In the genomic region with DNA sequence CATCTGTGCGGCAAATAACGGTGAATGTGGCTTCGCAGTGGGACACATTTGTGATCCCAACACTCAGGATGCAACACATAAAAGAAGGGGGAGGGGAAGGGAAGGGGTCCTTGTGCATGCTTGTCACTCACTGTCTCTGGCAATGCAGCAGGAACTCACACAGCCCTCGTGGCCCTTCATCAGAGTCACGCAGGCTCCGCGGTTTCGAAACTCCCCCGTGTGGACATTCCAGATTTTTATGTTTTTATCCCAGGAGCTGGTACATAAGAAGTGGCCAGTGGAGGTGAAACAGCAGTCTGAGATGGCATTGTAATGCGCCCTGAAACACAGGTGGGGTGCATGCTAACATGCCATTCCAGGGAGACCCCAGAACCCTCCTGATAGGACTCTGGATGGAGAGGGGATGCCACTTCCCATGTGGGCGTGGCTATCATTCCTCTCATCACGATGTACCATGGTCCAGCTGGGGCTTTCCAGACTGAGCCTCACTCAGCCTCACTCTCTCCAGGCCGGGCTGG, we compare ENCODE assay signal across 9 mouse cellular contexts. TPM values are rescaled to one million over a fixed set of nuclear protein-coding genes. Genes with fewer than 3 reads are reported as not detected.
DNase-seq lines count a peak whose midpoint lies in the region; ATAC-seq and TF ChIP-seq lines count a peak whose summit lies in the region.
"Had no signal": no experiment of that assay in that cellular context is flagged by ENCODE, and none has a peak within 500 bp of the region (broad histone marks: within the 10 kb centered on the region; RNA-seq: fewer than 3 reads in every experiment).

No protein-coding gene starts in this region.

- H3K4me3 ChIP-seq in heart, postnatal 0 days (ENCODE audit: low read depth, low read length) = no peak overlapping the region
- no peak overlapping the region for H3K4me3 ChIP-seq in stomach, embryonic 14.5 days (ENCODE audit: low read depth, low read length)
- no peak overlapping the region for H3K4me3 ChIP-seq in thymus, adult 2 months (ENCODE audit: control insufficient read depth, insufficient read depth, low read length)

- peak; percentile 30 for ATAC-seq in heart, postnatal 0 days (ENCODE audit: insufficient read depth, low read depth)
- no peak; the same call in 1 of the 2 replicates for ATAC-seq in stomach, embryonic 14.5 days (ENCODE audit: insufficient number of reproducible peaks, insufficient read depth, low FRiP score, low read depth)

- no peak for TF ChIP-seq POLR2A in thymus, adult 2 months (IDR thresholded peaks at IDR 0.05; ENCODE audit: control insufficient read depth, extremely low read depth, insufficient read depth, low read length, poor library complexity)

- H3K9ac ChIP-seq in heart, postnatal 0 days (replicated peaks; ENCODE audit: low read depth, low read length) = no peak overlapping the region
- H3K9ac ChIP-seq in stomach, embryonic 14.5 days (replicated peaks; ENCODE audit: low read depth, low read length) = no peak overlapping the region

- peak; percentile 20 for DNase-seq in urinary bladder, postnatal 14 days (ENCODE audit: low spot score)
- DNase-seq in urinary bladder, adult 2 months (ENCODE audit: low spot score) = no peak
- DNase-seq in embryo, embryonic 9.5 days (ENCODE audit: extremely low spot score) = peak; percentile 59
- DNase-seq in heart, postnatal 0 days (ENCODE audit: low spot score) = no peak
- DNase-seq in kidney, postnatal 25 days = peak; percentile 44 to 56
- DNase-seq in lung, postnatal 14 days = peak; percentile 32
- DNase-seq in thymus, adult 2 months = no peak

- H3K4me1 ChIP-seq in heart, postnatal 0 days (ENCODE audit: control insufficient read depth, insufficient read depth) = no peaks in the 10 kb centered on the region
- no peaks in the 10 kb centered on the region for H3K4me1 ChIP-seq in stomach, embryonic 14.5 days (ENCODE audit: control insufficient read depth, insufficient read depth, low read length)
- H3K4me1 ChIP-seq in thymus, adult 2 months (replicated peaks; ENCODE audit: control insufficient read depth, insufficient read depth, low read length) = peaks cover 4% of the 10 kb centered on the region; the same call in 1 of the 2 replicates

- 0 out of 2 replicates have a peak, but pooled peaks cover 1% of the 10 kb centered on the region for H3K27me3 ChIP-seq in heart, postnatal 0 days (ENCODE audit: control insufficient read depth, insufficient read depth, low read length)
- H3K27me3 ChIP-seq in stomach, embryonic 14.5 days (ENCODE audit: control insufficient read depth, insufficient read depth, low read length) = no peaks in the 10 kb centered on the region
- H3K27me3 ChIP-seq in thymus, adult 2 months (ENCODE audit: control insufficient read depth, insufficient read depth, low read length) = no peaks in the 10 kb centered on the region

- H3K9me3 ChIP-seq in heart, postnatal 0 days (replicated peaks; ENCODE audit: control insufficient read depth, low read length) = no peaks in the 10 kb centered on the region
- H3K9me3 ChIP-seq in stomach, embryonic 14.5 days (ENCODE audit: control insufficient read depth, low read depth, low read length) = no peaks in the 10 kb centered on the region

- 12% methylated on average over 13 of the region's 13 CpGs for WGBS in heart, postnatal 0 days
- 11% methylated on average over 13 of the region's 13 CpGs for WGBS in stomach, embryonic 14.5 days
- WGBS in thymus, adult 2 months = 16% methylated on average over 13 of the region's 13 CpGs

- H3K27ac ChIP-seq in heart, postnatal 0 days (ENCODE audit: low read depth) = no peak overlapping the region
- no peak overlapping the region for H3K27ac ChIP-seq in stomach, embryonic 14.5 days (ENCODE audit: low read length)
- no peak overlapping the region for H3K27ac ChIP-seq in thymus, adult 2 months (ENCODE audit: control insufficient read depth, insufficient read depth, low read length)

- H3K4me2 ChIP-seq in heart, postnatal 0 days (ENCODE audit: low read depth, low read length) = no peak overlapping the region
- peak overlapping the region; percentile 31 for H3K4me2 ChIP-seq in stomach, embryonic 14.5 days (replicated peaks; ENCODE audit: low read depth, low read length)

- no peak for TF ChIP-seq EP300 in heart, postnatal 0 days (IDR thresholded peaks at IDR 0.05; ENCODE audit: low read depth)

- H3K36me3 ChIP-seq in heart, postnatal 0 days (replicated peaks; ENCODE audit: control insufficient read depth, insufficient read depth, low read length) = no peaks in the 10 kb centered on the region
- no peaks in the 10 kb centered on the region for H3K36me3 ChIP-seq in stomach, embryonic 14.5 days (ENCODE audit: control insufficient read depth, insufficient read depth, low read length)
- H3K36me3 ChIP-seq in thymus, adult 2 months (ENCODE audit: control insufficient read depth, insufficient read depth, low read length) = no peaks in the 10 kb centered on the region

- peak; percentile 22 for TF ChIP-seq CTCF in heart, postnatal 0 days (IDR thresholded peaks at IDR 0.05; ENCODE audit: low read depth)
- no peak for TF ChIP-seq CTCF in thymus, adult 2 months (IDR thresholded peaks at IDR 0.05; ENCODE audit: borderline replicate concordance, control insufficient read depth, extremely low read depth, insufficient read depth, low read length, poor library complexity)

RNA-seq across cellular contexts. Expression of a gene that starts 36.8 kb away (rescaled TPM):
- 13.3 and 19.3 TPM in 2 replicates for polyA plus RNA-seq in urinary bladder, adult 2 months (2012; rRNA removed)
- 3.3 and 3.5 TPM in 2 replicates for total RNA-seq in heart, postnatal 0 days (2014; rRNA removed; ENCODE audit: low replicate concordance)
- polyA plus RNA-seq in heart, postnatal 0 days (2015; fragmentation: Nextera tagmentation; extraction: Ambion mirVana) = 1.3 and 1.4 TPM in 2 replicates
- polyA plus RNA-seq in stomach, embryonic 14.5 days (2014; fragmentation: Nextera tagmentation; extraction: Ambion mirVana) = 9.0 and 9.7 TPM in 2 replicates
- 2.4 TPM in 2 replicates for polyA plus RNA-seq in thymus, adult 2 months (2012; rRNA removed)
- total RNA-seq: neutrophil, adult 5-6 weeks had no signal

Comparison
In these comparisons a context has a peak if more than half of its experiments do, and no peak if none do; other contexts are left out.
1. DNase-seq: peak in urinary bladder, postnatal 14 days (single experiment), embryo, embryonic 9.5 days (single experiment), kidney, postnatal 25 days (2 of 2) and lung, postnatal 14 days (single experiment); none in urinary bladder, adult 2 months (single experiment), heart, postnatal 0 days (single experiment) and thymus, adult 2 months (single experiment).